Mouse (Mus musculus): ENCODE data around the gene P3h2. TPM values are rescaled to one million over a fixed set of nuclear protein-coding genes. Genes with fewer than 3 reads are reported as not detected.

The P3h2 gene
- not detected for polyA plus RNA-seq (2017; shearing (Covaris generic))

DNA sequence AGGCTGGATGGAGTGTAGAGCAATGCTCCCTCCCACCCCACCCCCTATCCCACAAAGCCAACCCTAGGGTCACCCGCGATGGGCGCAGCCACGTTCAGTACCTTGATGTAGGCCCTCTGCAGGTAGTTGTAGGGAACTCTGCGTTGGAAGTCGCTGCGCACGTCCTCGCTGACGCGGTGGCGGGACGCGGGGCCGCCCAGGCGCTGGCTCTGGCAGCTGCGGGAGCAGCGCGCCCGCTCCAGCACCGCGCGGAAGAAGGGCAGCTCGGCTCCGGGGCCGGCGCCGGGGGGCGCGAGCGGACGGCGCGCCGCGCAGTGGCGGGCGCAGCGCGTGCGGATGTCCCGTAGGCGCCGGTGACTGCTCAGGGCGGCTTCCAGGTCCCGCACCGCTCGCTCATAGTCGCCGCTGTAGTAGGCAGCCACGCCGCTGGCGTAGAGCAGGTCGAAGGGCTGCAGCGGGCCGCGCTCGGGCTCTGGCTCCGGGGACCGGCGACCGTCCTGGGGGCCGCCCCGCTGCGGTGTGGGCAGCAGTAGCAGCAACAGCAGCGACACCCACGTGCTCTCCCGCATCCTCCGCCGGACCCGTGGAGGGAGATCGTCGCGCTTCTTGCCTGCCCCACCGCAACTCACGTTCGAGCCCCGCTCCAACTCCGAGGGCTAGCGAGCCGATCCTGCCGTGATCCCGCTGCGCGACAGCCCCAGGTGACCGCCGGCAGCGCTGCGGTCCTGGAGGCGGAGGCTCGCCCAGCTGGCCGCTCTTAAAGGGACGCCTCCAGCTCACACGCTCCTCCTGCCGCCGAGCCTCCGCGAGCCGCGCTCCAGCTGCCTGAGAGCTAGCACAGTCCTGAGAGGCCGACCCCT, at the start of gene P3h2:
P3h2 (minus strand) TSS at position 670 of the 860 bp plus-strand sequence.

Measured in CD4-positive, CD25-positive, alpha-beta regulatory T cell, adult 9 weeks (primary cell).